Mouse (Mus musculus) brain, embryonic 14.5 days (tissue): Measurements from ENCODE around the gene Faim2. TPM values are rescaled to one million over a fixed set of nuclear protein-coding genes. Genes with fewer than 3 reads are reported as not detected.

Source experiments
- DNase-seq: peaks from one replicate; pipeline ENCODE4 v3.0.0-alpha.2; 2011; ENCODE audit warnings: low read depth
- CTCF ChIP-seq: fragments of 200-500 bp; IDR thresholded peaks from 2 replicates; pipeline ENCODE4 v1.5.1; 2012; ENCODE audit warnings: inconsistent platforms, mild to moderate bottlenecking, moderate library complexity, borderline replicate concordance; ENCODE audit not compliant: insufficient read depth, insufficient read length; ENCODE audit errors: extremely low read depth
- POLR2A ChIP-seq: fragments of 200-500 bp; IDR thresholded peaks from 2 replicates; pipeline ENCODE4 v1.6.1; 2012; ENCODE audit warnings: mild to moderate bottlenecking, inconsistent platforms, borderline replicate concordance; ENCODE audit not compliant: poor library complexity, insufficient read depth, insufficient read length, severe bottlenecking; ENCODE audit errors: extremely low read depth
- polyA plus RNA-seq: library from polyadenylated mRNA; depleted of rRNA; stranded (reverse); fragments of >200 nt; gene quantifications from 2 replicates; pipeline ENCODE4 v1.2.3, GENCODE M21; 2012; rRNA removed

Faim2 gene
- polyA plus RNA-seq, 1 experiment = 15.7 TPM

DNA sequence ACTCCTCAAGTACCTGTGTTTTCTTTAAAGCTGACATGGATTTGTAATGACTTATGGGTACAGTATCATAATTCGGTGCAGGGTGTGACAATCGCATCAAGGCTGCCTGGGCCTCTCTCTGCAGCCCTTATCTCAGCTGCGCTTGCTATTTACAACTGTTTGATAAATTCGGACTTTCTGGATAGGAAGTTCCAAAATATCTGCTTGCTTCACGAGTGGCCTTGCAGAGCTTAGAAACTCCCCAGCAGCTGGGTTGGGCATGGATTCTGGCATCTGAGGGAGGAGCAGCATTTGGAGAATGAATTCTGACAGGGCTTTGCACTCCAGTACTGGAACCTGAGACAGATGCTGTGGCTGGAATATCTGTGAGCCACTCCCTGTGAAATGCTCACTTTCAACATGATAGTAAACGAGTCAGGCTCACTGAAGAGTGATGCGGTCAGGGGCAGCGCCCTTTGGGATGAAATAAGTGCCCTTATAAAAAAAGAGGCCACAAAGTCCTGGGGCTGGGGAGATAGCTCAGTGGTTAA, 78.1 kb downstream of the Faim2 start:
- TF ChIP-seq POLR2A = no peak
- no peak for TF ChIP-seq CTCF
- DNase-seq = no peak

GRCm38 (mm10) chr15:99449131-99449750, 78.7 kb downstream of the Faim2 start:
- TF ChIP-seq POLR2A (no peak), CTCF (no peak)
- peak; percentile 61 for DNase-seq

Other genes with a start within 250 kb of the Faim2 start
- gene Prpf40b, start 233.1 kb downstream of the Faim2 start, polyA plus RNA-seq = 180 and 198 TPM in 2 replicates
- 0.28 and 0.36 TPM in 2 replicates for gene Fam186b, start 232.3 kb downstream of the Faim2 start, polyA plus RNA-seq
- 27.4 and 30.1 TPM in 2 replicates for gene Fmnl3, start 157.7 kb downstream of the Faim2 start, polyA plus RNA-seq
- gene Tmbim6, start 135.3 kb downstream of the Faim2 start, polyA plus RNA-seq = 214 and 221 TPM in 2 replicates
- 18.6 and 29.0 TPM in 2 replicates for gene Nckap5l, start 70.4 kb downstream of the Faim2 start, polyA plus RNA-seq
- 15.1 and 15.2 TPM in 2 replicates for gene Bcdin3d, start 53.4 kb downstream of the Faim2 start, polyA plus RNA-seq
- 0.07 and 0.08 TPM in 2 replicates for gene Aqp2, start 50.9 kb upstream of the Faim2 start, polyA plus RNA-seq
- 1.1 and 1.7 TPM in 2 replicates for gene Aqp5, start 62.6 kb upstream of the Faim2 start, polyA plus RNA-seq
- 2.8 and 4.4 TPM in 2 replicates for gene Aqp6, start 73.2 kb upstream of the Faim2 start, polyA plus RNA-seq
- 83.0 and 118 TPM in 2 replicates for gene Racgap1, start 123.5 kb upstream of the Faim2 start, polyA plus RNA-seq
- gene Asic1, start 142.2 kb upstream of the Faim2 start, polyA plus RNA-seq = 81.2 and 114 TPM in 2 replicates
- gene Smarcd1, start 174.0 kb upstream of the Faim2 start, polyA plus RNA-seq = 201 and 211 TPM in 2 replicates
- gene Gm17349, start 177.3 kb upstream of the Faim2 start, polyA plus RNA-seq = 0.86 TPM in 1 of 2 replicates, not detected in the other
- gene Gpd1, start 189.3 kb upstream of the Faim2 start, polyA plus RNA-seq = 3.4 and 4.5 TPM in 2 replicates
- 149 and 249 TPM in 2 replicates for gene Cox14, start 197.5 kb upstream of the Faim2 start, polyA plus RNA-seq
- gene Cers5, start 244.7 kb upstream of the Faim2 start, polyA plus RNA-seq = 61.1 and 69.4 TPM in 2 replicates